Mouse (Mus musculus): ENCODE data around the gene Slc25a44.
A peak's percentile ranks its signal among the peaks of the same experiment; 100 is the strongest.

DNA sequence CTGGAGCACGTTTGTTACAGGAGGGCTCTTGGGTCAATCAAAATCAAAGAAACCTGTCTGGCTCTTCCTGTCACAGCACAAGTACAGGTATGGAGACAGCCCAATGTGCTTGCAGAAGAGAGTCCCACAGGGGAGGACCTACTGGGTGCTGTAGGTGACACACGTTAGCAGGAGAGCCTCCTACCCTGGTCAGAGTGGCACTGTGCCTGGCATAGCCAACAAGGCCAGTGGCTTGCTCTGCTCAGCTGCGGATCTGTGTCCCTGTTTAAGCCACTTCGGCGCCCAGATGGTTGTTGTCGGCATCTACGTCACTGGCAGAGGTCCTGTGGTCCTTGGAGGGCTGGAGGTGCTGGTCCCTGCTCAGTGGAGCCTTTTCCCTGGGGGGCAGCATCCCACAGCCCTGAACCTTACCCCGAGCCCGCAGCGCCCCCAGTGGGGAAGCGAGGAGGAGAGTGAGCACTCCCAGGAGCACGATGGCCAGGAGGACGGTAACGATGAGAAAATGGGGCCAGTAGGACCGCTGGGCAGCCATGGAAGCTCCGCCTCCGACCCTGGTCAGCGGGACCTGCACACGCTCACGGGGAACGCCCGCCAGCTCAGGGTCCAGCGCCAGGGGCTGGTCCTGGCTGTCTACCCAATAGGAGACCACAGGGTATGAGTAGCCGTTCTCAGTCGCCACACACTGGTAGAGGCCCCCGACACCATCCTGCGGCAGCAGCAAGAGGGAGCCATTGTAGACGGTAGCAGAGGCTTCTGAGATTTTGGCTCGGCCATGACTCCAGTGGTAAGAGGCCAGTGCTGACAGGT lies 11.7 kb upstream of the Slc25a44 start:
- TF ChIP-seq CTCF (IDR thresholded peaks at IDR 0.05) (peak; percentile 67), EP300 (IDR thresholded peaks at IDR 0.05) (no peak)

All from lung, postnatal 0 days (tissue).